Mouse (Mus musculus): ENCODE measurements around the gene St6galnac6.

Gene St6galnac6

DNA sequence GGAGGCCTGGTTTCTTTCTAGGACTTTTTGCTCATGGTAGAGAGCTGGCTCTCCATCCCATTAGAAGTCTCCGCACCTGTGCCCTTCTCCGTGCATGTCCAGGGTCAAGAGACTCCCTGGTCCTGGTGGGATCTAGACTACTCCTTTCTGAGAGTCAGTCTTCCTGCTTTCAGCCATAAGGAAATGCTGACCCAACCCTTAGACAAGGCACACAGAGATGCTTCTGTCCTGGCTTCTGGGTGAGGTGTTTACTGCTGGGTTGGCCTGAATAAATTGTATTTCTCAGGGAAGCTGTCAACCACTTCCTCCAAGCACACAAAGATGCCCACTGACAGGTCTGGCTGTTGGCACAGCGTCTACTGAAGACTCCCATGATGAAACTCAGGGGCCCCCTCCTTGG lies at the start of gene St6galnac6:
St6galnac6 (plus strand) TSS at position 301 of the 400 bp plus-strand sequence.
- ChIA-PET CTCF (interaction anchor here in 2 of 4 experiments (0.6 to 1.9 kb wide), 3 partner anchors 8 to 121 kb away, joined by 3 to 10 read pairs (median 8); no protein-coding TSS in a partner anchor), POLR2A (interaction anchor here in 2 of 4 experiments (0.6 to 1.5 kb wide), 2 partner anchors 29 to 139 kb away, joined by 4 read pairs; partner anchors contain the start of gene Dpm2 (in 1 of the 2))

- POLR2A ChIA-PET = interaction anchor here in 3 of 4 experiments (0.6 to 1.6 kb wide), 7 partner anchors 8 to 94 kb away, joined by 3 to 5 read pairs (median 3); partner anchors contain the start of gene Fam102a (in 1 of the 3)
- CTCF ChIA-PET = interaction anchor here in 2 of 4 experiments (0.7 to 1.2 kb wide), 4 partner anchors 13 to 485 kb away, joined by 3 to 5 read pairs (median 4); no protein-coding TSS in a partner anchor
Measured at GRCm38 (mm10) chr2:32549764-32550163, 49.7 kb upstream of the St6galnac6 start.

DNA sequence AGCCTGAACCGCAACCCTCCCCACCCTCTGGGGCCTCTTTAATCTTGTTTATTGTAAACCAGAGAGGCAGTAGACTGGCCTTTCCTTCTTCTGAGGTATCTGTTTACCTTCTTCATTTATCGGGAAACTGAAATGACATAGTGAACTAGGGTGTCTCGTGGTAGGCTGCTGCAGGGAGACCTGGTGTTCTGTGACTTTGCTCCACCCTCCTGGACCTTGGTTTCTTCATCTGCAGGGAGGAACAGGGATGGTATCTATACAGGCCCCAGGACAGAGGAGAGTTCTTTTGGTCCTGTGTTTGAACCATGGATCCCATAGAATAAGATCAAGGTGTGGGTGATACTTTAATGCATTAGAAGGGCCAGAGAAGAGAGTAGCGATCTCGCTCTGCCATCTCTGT lies 48.3 kb upstream of the St6galnac6 start:
- ChIA-PET CTCF (interaction anchor here in 1 of 4 experiments (1.0 kb wide), 1 partner anchor 47 kb away, joined by 9 read pairs; no protein-coding TSS in a partner anchor), POLR2A (interaction anchor here in 3 of 4 experiments (0.8 to 1.6 kb wide), 3 partner anchors 8 to 15 kb away, joined by 3 to 4 read pairs (median 4); no protein-coding TSS in a partner anchor)

DNA sequence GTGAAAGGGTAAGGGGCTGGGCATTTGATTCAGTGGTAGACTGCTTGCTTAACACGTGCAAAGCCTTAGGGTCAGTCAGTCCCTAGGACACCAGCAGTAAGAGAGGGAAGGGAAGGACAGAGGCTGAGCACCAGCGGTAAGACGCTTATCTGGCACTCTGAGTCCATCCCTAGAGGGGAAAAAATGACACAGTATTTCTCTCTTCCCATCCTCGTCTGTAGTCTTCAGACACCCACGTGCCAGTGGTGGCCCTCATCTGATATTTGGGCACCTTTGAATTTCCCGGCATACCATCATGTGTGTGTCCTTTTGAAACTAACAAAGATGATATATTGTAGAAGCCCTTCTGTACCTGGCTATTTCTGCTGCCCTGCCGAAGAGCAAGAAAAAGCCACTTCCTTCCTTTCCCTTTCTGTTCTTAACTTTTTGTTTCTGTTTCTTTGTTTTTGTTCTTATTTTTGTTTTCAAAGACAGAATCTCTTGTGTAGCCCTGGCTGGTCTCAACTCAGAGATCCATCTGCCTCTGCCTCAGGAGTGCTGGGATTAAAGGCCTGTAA lies 45.8 kb upstream of the St6galnac6 start:
- CTCF ChIA-PET = interaction anchor here in 3 of 4 experiments (0.6 to 2.0 kb wide), 3 partner anchors 8 to 88 kb away, joined by 3 to 9 read pairs (median 8); no protein-coding TSS in a partner anchor

GRCm38 (mm10) chr2:32555484-32555883 lies 44.0 kb upstream of the St6galnac6 start:
- ChIA-PET CTCF (interaction anchor here in 3 of 4 experiments (0.5 to 2.1 kb wide), 8 partner anchors 11 to 1018 kb away, joined by 3 to 9 read pairs (median 3); partner anchors contain the start of genes 9430097D07Rik (in 1 of the 3) and Pip5kl1 (in 1 of the 3)), POLR2A (interaction anchor here in 3 of 4 experiments (0.9 to 2.4 kb wide), 6 partner anchors 9 to 582 kb away, joined by 3 to 7 read pairs (median 5); partner anchors contain the start of genes Dpm2 (in 1 of the 3) and Fam102a (in 1 of the 3))

More for the DNA sequence above, 45.8 kb upstream of the St6galnac6 start:
- POLR2A ChIA-PET = interaction anchor here in 2 of 4 experiments (1.0 to 2.4 kb wide), 3 partner anchors 7 to 30 kb away, joined by 3 to 5 read pairs (median 5); no protein-coding TSS in a partner anchor

- CTCF ChIA-PET = interaction anchor here in 3 of 4 experiments (0.6 to 2.1 kb wide), 6 partner anchors 10 to 151 kb away, joined by 3 to 5 read pairs (median 3); partner anchors contain the start of genes 9430097D07Rik (in 1 of the 3) and Pip5kl1 (in 1 of the 3)
- POLR2A ChIA-PET = interaction anchor here in 3 of 4 experiments (0.5 to 2.4 kb wide), 8 partner anchors 10 to 582 kb away, joined by 3 to 7 read pairs (median 4); partner anchors contain the start of genes 9430097D07Rik (in 1 of the 3), Dpm2 (in 1 of the 3), Fam102a (in 1 of the 3) and Pip5kl1 (in 1 of the 3)
Measured at GRCm38 (mm10) chr2:32556019-32556418, 43.5 kb upstream of the St6galnac6 start.

GRCm38 (mm10) chr2:32559570-32559969 lies 39.9 kb upstream of the St6galnac6 start:
- ChIA-PET CTCF (interaction anchor here in 2 of 4 experiments (0.9 to 2.9 kb wide), 3 partner anchors 71 to 73 kb away, joined by 3 to 14 read pairs (median 4); no protein-coding TSS in a partner anchor), POLR2A (interaction anchor here in 3 of 4 experiments (0.6 to 2.9 kb wide), 20 partner anchors 9 to 349 kb away, joined by 3 to 16 read pairs (median 4); partner anchors contain the start of genes Dpm2 (in 3 of the 3), Fam102a (in 2 of the 3), Slc25a25 (in 1 of the 3) and St6galnac4 (in 1 of the 3))

DNA sequence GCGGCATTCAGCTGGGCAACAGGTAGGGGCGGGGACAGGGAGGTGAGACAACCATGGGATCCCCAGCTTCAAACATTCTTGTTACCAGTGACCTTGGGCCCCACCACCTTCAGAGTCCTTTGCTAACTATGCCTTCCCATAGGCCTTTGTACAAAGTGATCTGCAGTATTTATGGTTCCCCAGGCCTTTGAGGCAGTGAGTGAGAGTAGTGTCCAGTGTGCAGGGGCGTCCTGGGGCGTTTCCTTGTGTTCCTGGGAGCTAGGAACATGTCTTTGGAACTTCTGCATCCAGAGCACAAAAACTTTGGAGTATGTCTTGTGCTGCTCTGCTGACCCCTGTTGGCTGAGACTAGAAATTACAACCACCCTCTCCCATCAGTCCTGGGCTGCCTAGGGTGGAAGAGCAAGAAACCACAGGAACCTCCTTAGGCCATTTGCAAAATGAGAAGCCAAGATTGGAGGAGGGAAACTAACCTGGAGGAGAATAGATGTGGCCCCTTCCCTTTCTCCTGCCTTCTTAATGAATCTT lies 32.9 kb upstream of the St6galnac6 start:
- POLR2A ChIA-PET = interaction anchor here (0.7 to 1.8 kb wide), 16 partner anchors 8 to 396 kb away, joined by 3 to 11 read pairs (median 4); partner anchors contain the start of genes 9430097D07Rik (in 1 of the 4), Fam102a (in 1 of the 4) and Pip5kl1 (in 1 of the 4)
- CTCF ChIA-PET = interaction anchor here (0.5 to 3.8 kb wide), 49 partner anchors 8 to 292 kb away, joined by 3 to 63 read pairs (median 4); partner anchors contain the start of genes 9430097D07Rik (in 2 of the 4), Pip5kl1 (in 2 of the 4), St6galnac4 (in 2 of the 4) and Dnm1 (in 1 of the 4)

DNA sequence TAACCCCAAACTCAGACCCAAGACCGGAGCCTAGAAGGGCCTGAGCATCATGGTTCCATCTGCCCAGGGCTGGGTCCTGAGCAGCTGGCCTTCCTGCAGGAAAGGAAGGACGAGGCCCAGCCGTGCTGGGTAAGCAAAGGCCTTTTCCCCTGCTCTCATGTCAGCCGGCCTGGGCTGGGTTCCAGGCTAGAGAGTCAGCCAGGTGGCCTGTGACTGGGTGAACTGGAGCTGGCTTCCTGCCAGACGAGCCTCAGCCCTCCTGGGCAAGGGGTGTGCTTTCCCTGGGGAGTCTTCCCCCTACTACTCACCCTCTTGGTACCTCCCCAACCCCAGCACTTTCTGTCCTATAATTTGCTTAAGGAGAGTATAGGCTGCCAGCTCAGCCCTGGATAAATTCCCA lies 31.4 kb upstream of the St6galnac6 start:
- ChIA-PET POLR2A (interaction anchor here in 3 of 4 experiments (0.6 to 1.5 kb wide), 6 partner anchors 9 to 762 kb away, joined by 3 to 5 read pairs (median 4); no protein-coding TSS in a partner anchor), CTCF (interaction anchor here in 2 of 4 experiments (0.6 to 3.8 kb wide), 6 partner anchors 64 to 256 kb away, joined by 3 to 63 read pairs (median 3); no protein-coding TSS in a partner anchor)

DNA sequence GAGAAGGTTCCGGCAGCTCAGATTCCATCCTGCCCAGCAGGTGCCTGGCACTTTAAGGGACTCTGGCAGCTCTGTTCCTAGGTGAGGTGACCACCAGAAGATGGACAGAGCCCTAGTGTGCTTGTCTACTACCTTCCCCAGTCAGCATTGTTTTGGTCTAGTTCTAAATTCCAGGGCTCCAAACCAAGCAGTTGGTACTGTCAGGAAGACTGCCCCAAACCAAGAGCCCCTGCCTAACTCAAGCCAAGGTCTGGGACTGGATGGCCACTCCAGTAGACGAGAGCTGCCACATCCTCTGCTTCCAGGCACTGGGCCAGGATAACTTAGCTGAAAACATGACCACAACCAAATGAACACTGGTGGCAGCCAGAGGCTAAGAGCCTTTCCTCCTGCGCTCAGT lies 30.6 kb upstream of the St6galnac6 start:
- CTCF ChIA-PET = interaction anchor here in 2 of 4 experiments (0.6 to 3.4 kb wide), 3 partner anchors 65 to 164 kb away, joined by 3 to 18 read pairs (median 3); no protein-coding TSS in a partner anchor

DNA sequence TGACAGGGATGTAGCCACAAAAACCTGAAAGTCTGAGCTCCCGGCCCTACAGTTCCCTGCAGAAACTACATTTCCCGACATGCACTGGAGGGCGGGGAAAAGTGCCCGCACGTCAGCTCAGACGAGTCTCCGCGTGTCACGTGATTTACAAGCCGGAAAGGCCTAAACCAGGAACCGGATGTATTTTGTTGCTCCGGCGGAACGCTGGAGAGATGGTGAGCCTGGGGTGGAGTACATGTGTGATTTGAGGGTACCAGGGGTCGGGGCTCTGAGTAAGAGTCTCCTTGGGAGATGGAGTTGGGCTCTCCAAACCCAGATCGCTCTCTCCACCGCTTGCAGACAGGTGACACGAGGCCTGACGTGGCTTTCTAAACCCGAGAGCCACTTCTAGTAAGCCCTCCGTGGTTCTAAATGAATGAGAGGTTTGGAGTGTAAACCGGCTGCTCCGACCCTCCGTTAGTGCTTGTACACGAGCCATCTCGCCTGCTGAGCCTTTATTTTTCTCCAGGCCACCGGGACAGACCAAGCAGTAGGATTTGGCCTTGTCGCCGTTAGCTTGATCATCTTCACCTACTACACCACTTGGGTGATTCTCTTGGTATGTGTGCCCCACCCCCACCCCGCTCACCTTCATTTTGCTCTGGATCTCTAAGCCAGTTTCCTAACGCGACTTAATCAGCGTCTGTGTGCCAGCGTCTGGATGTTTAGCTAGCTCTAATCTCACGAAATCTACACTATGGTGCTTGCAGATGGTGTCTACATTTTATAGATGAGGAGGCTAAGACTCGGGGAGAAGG lies 28.6 kb upstream of the St6galnac6 start, which contains the start of gene Dpm2:
Dpm2 (plus strand) TSS at position 161 of the 797 bp plus-strand sequence.
- POLR2A ChIA-PET = interaction anchor here in 3 of 4 experiments (0.6 to 2.1 kb wide), 60 partner anchors 8 to 883 kb away, joined by 3 to 20 read pairs (median 4); partner anchors contain the start of genes Abl1 (in 1 of the 3), Cdk9 (in 1 of the 3), Fam102a (in 1 of the 3) and Lrsam1 (in 1 of the 3)
- CTCF ChIA-PET = interaction anchor here (0.6 to 4.0 kb wide), 23 partner anchors 9 to 357 kb away, joined by 3 to 29 read pairs (median 4); partner anchors contain the start of gene Tor2a (in 2 of the 4)

More for the DNA sequence above, 30.6 kb upstream of the St6galnac6 start:
- POLR2A ChIA-PET = interaction anchor here in 2 of 4 experiments (0.5 to 1.5 kb wide), 4 partner anchors 10 to 763 kb away, joined by 3 to 4 read pairs (median 4); no protein-coding TSS in a partner anchor

DNA sequence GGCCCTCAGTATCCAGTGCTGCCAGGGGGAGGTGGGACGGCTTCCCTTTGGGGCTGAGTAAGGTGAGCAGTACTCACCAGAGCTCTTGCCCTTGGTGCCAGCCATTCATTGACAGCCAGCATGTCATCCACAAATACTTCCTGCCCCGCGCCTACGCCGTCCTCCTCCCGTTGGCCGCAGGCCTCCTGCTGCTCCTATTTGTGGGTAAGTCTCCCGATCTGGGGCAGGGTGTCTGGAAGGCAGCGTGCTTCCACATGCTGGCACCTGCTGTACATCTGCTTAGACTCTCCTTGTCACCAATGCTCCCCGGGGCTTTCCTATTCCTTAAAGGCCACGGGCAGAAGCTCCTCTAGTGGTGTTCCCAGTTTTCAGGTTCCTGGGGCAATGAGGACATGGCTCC lies 27.3 kb upstream of the St6galnac6 start:
- POLR2A ChIA-PET = interaction anchor here in 3 of 4 experiments (0.8 to 2.1 kb wide), 5 partner anchors 11 to 121 kb away, joined by 3 to 7 read pairs (median 3); no protein-coding TSS in a partner anchor
- CTCF ChIA-PET = interaction anchor here in 3 of 4 experiments (0.6 to 4.0 kb wide), 6 partner anchors 11 to 422 kb away, joined by 3 to 29 read pairs (median 3); partner anchors contain the start of gene St6galnac4 (in 2 of the 3)

GRCm38 (mm10) chr2:32574497-32574896 lies 25.0 kb upstream of the St6galnac6 start, which contains the start of gene Pip5kl1:
Gene Pip5kl1, plus strand, starts transcription at chr2:32574797.
- ChIA-PET POLR2A (interaction anchor here (0.6 to 2.1 kb wide), 17 partner anchors 8 to 405 kb away, joined by 3 to 10 read pairs (median 3); partner anchors contain the start of genes St6galnac4 (in 2 of the 4) and Eng (in 1 of the 4)), CTCF (interaction anchor here (0.6 to 2.6 kb wide), 57 partner anchors 8 to 440 kb away, joined by 3 to 27 read pairs (median 4); partner anchors contain the start of genes Eng (in 1 of the 4), St6galnac4 (in 1 of the 4) and Tor2a (in 1 of the 4))

DNA sequence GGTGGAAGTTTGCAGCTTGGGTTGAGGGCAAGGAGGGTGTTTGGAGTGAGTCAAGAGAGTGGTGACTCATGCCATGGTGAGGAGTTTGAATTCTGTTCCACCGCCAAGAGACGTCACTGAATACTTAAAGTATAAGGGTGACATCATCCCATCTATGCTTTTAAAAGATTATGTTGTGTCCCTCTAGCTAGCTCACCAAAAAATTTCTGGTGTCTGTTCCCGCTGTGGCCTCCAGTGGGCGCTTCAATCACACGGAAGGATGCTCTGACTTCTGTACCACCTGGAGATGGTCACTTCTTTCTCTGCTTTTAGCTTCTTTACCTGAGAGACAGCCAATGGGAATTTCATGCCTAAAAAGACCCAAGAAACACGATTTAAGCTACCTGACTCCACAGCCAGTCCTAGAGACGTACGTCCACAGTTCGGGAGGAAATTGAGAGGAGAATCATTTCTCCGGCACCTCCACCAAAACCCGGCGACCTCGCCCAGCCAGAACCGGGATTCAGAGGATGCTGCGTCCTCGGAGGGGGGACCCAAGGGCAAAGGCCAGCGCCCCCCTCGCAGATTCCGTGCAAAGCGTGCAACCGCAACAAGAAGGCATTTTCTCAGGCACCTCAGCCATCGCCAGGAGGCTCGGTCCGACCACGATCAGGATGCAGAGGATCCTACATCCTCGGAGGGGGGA lies 24.5 kb upstream of the St6galnac6 start:
- ChIA-PET CTCF (interaction anchor here (0.6 to 2.6 kb wide), 62 partner anchors 8 to 502 kb away, joined by 3 to 27 read pairs (median 4); partner anchors contain the start of genes Eng (in 1 of the 4), St6galnac4 (in 1 of the 4) and Tor2a (in 1 of the 4)), POLR2A (interaction anchor here (0.6 to 2.1 kb wide), 16 partner anchors 8 to 152 kb away, joined by 3 to 10 read pairs (median 4); partner anchors contain the start of genes St6galnac4 (in 2 of the 4) and Eng (in 1 of the 4))

DNA sequence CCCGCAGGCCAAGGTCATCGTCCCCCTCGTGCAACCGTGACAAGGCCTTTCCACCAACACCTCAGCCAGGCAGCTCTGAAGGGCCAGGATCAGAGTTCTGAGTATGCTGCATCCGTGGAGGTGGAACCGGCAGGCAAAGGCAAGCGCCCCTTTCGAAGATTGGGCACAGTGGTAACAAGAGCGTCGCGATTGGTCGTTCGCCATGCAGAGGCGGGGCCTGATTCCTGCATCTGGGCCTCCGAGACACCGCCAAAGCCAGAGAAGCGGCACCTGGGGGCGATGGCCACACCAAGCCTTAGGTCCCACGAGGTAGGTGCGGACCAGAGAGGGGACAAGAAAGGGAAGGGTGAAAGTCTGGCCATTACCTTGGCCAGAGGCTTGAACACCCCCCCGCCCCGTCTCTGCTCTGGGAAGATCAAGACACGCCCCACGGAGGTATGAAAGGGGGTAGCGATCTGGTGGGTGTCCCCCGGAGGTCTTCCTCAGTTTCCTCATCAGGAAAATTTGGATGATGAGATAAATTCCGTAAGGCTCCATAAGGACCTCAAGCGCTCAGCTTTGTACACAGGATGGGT lies 23.8 kb upstream of the St6galnac6 start, which contains the start of gene 9430097D07Rik:
9430097D07Rik (minus strand) TSS at position 99 of the 575 bp plus-strand sequence.
- POLR2A ChIA-PET = interaction anchor here in 3 of 4 experiments (0.8 to 2.1 kb wide), 18 partner anchors 7 to 113 kb away, joined by 3 to 10 read pairs (median 3); partner anchors contain the start of genes St6galnac4 (in 2 of the 3) and Eng (in 1 of the 3)
- CTCF ChIA-PET = interaction anchor here (0.6 to 2.6 kb wide), 46 partner anchors 8 to 501 kb away, joined by 3 to 27 read pairs (median 4); partner anchors contain the start of genes St6galnac4 (in 1 of the 4) and Tor2a (in 1 of the 4)

All from embryonic stem cell, embryonic (primary cell).